Mouse (Mus musculus) heart, embryonic 11.5 days (tissue): ENCODE results near the gene Mrpl52. TPM values are rescaled to one million over a fixed set of nuclear protein-coding genes. Genes with fewer than 3 reads are reported as not detected.

Experiments used
- ATAC-seq: fragments of 200-750 bp; cut with Nextera tagmentation; replicated peaks from 2 replicates; pipeline ENCODE4 v1.8.0; 2017; ENCODE audit warnings: moderate library complexity; ENCODE audit not compliant: insufficient number of reproducible peaks, low FRiP score, low TSS enrichment
- H3K27ac ChIP-seq: fragments of 300-500 bp; sonication (generic); 2 replicates; pipeline ENCODE4 v1.5.1; 2014; ENCODE audit warnings: mild to moderate bottlenecking, low read depth, low read length
- H3K27me3 ChIP-seq: fragments of 300-500 bp; sonication (generic); 2 replicates; pipeline ENCODE4 v1.6.1; 2014; ENCODE audit warnings: mild to moderate bottlenecking, low read length, mixed read lengths; ENCODE audit not compliant: control insufficient read depth, insufficient read depth
- H3K36me3 ChIP-seq: fragments of 300-500 bp; sonication (generic); 2 replicates; pipeline ENCODE4 v1.6.1; 2014; ENCODE audit warnings: mild to moderate bottlenecking, low read length, moderate library complexity, mixed read lengths; ENCODE audit not compliant: control insufficient read depth, insufficient read depth
- H3K4me1 ChIP-seq: fragments of 300-500 bp; sonication (generic); 2 replicates; pipeline ENCODE4 v1.6.1; 2014; ENCODE audit warnings: low read length; ENCODE audit not compliant: control insufficient read depth, insufficient read depth
- H3K4me2 ChIP-seq: fragments of 300-500 bp; sonication (generic); 2 replicates; pipeline ENCODE4 v1.6.1; 2014; ENCODE audit warnings: mild to moderate bottlenecking, moderate library complexity
- H3K4me3 ChIP-seq: fragments of 300-500 bp; sonication (generic); 2 replicates; pipeline ENCODE4 v1.5.1; 2014; ENCODE audit warnings: low read depth, low read length
- H3K9ac ChIP-seq: fragments of 300-500 bp; sonication (generic); 2 replicates; pipeline ENCODE4 v1.6.1; 2014; ENCODE audit warnings: mild to moderate bottlenecking, low read depth, low read length, moderate library complexity
- H3K9me3 ChIP-seq: fragments of 300-500 bp; sonication (generic); replicated peaks from 2 replicates; pipeline ENCODE4 v1.6.1; 2016; ENCODE audit warnings: low read length; ENCODE audit not compliant: control insufficient read depth
- WGBS: fragments of 180-500 bp; shearing (Covaris S2); extraction: QIAGEN DNeasy Blood & Tissue Kit; methylation state at CpG from one replicate; pipeline ENCODE4 v1.1.7; 2014; ENCODE audit not compliant: insufficient replicate concordance; 5-methylcytosine and 5-hydroxymethylcytosine counted together
- polyA plus RNA-seq: library from polyadenylated mRNA; unstranded; fragments of >200 nt; fragmentation: Nextera tagmentation; extraction: Ambion mirVana; gene quantifications from 2 replicates; pipeline ENCODE4 v1.2.1, GENCODE M21; 2014

Gene Mrpl52
- polyA plus RNA-seq, 1 experiment from 2014 or later = 250 TPM

GRCm38 (mm10) chr14:54443196-54443595, 16.5 kb downstream of the Mrpl52 start:
- H3K27me3 ChIP-seq = no peaks in the 10 kb centered on the region
- peaks cover 12% of the 10 kb centered on the region for H3K36me3 ChIP-seq
- no peak overlapping the region for H3K27ac ChIP-seq
- ATAC-seq = no peak; the same call in 1 of the 2 replicates
- H3K4me1 ChIP-seq = peaks cover 10% of the 10 kb centered on the region; the same call in 1 of the 2 replicates
- no peak overlapping the region for H3K9ac ChIP-seq
- H3K9me3 ChIP-seq = no peaks in the 10 kb centered on the region
- no peak overlapping the region for H3K4me2 ChIP-seq
- H3K4me3 ChIP-seq = no peak overlapping the region
- WGBS = 24% methylated on average over 3 of the region's 3 CpGs

- 51% methylated on average over 15 of the region's 15 CpGs for WGBS
- no peak overlapping the region for H3K27ac ChIP-seq
Measured at GRCm38 (mm10) chr14:54443712-54444618, 17.3 kb downstream of the Mrpl52 start.

GRCm38 (mm10) chr14:54445476-54445875, 18.8 kb downstream of the Mrpl52 start:
- no peak overlapping the region for H3K4me2 ChIP-seq
- no peak for ATAC-seq
- WGBS = 28% methylated on average over 3 of the region's 3 CpGs
- no peaks in the 10 kb centered on the region for H3K27me3 ChIP-seq
- H3K9ac ChIP-seq = 0 out of 2 replicates have a peak overlapping the region, but pooled peaks have one; percentile 34
- H3K27ac ChIP-seq = no peak overlapping the region
- H3K9me3 ChIP-seq = no peaks in the 10 kb centered on the region
- no peaks in the 10 kb centered on the region; the same call in 1 of the 2 replicates for H3K36me3 ChIP-seq
- H3K4me3 ChIP-seq = no peak overlapping the region
- H3K4me1 ChIP-seq = peaks cover 10% of the 10 kb centered on the region; the same call in 1 of the 2 replicates

More at GRCm38 (mm10) chr14:54443712-54444618, 17.3 kb downstream of the Mrpl52 start:
- ATAC-seq = no peak
- H3K9ac ChIP-seq = no peak overlapping the region
- H3K36me3 ChIP-seq = peaks cover 7% of the 10 kb centered on the region; the same call in 1 of the 2 replicates
- peaks cover 10% of the 10 kb centered on the region; the same call in 1 of the 2 replicates for H3K4me1 ChIP-seq
- H3K4me3 ChIP-seq = no peak overlapping the region
- H3K27me3 ChIP-seq = no peaks in the 10 kb centered on the region
- no peak overlapping the region for H3K4me2 ChIP-seq
- no peaks in the 10 kb centered on the region for H3K9me3 ChIP-seq

- no peak overlapping the region for H3K27ac ChIP-seq
- 87% methylated on average over 9 of the region's 9 CpGs for whole genome bisulfite sequencing
- H3K9me3 ChIP-seq = no peaks in the 10 kb centered on the region
- no peaks in the 10 kb centered on the region for H3K4me1 ChIP-seq
- H3K36me3 ChIP-seq = no peaks in the 10 kb centered on the region
- H3K27me3 ChIP-seq = no peaks in the 10 kb centered on the region
- H3K4me3 ChIP-seq = no peak overlapping the region
- no peak for ATAC-seq
- H3K9ac ChIP-seq = no peak overlapping the region
- no peak overlapping the region for H3K4me2 ChIP-seq
Measured at GRCm38 (mm10) chr14:54453566-54453965, 26.9 kb downstream of the Mrpl52 start.

- H3K4me3 ChIP-seq = no peak overlapping the region
- H3K9me3 ChIP-seq = no peaks in the 10 kb centered on the region
- no peaks in the 10 kb centered on the region for H3K27me3 ChIP-seq
- no peak overlapping the region for H3K9ac ChIP-seq
- no peaks in the 10 kb centered on the region for H3K36me3 ChIP-seq
- no peaks in the 10 kb centered on the region for H3K4me1 ChIP-seq
- ATAC-seq = no peak
- no peak overlapping the region for H3K4me2 ChIP-seq
- H3K27ac ChIP-seq = no peak overlapping the region
- WGBS = 73% methylated on average over 11 of the region's 11 CpGs
Measured at GRCm38 (mm10) chr14:54454669-54455528, 28.2 kb downstream of the Mrpl52 start.

DNA sequence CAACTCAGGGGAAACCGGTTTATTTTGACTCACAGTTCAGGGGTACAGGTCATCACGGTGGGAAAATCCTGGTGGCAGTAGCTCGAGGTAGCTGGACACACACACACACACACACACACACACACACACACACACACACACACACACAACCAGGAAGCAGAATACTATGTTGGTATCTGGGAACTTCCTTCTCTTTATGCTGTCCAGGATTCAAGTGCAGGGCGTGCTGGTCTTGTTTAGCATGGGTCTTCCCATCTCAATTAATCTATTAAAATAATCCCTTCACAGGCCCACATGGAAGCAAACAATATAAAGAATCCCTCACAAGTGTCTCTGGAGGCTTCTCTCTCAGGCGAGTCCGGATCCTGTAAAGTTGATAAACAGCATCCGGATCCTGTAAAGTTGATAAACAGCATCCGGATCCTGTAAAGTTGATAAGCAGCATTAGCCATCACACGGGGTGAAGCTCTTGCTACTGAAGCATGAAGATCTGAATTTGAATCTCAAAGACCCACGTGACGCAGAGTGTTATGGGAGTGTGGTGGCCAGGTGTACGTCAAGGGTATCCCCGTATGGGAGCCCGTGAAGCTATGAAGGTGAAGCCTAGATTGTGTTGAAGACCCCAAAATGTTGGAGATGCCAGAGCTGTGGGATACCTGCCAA, 31.3 kb downstream of the Mrpl52 start:
- H3K27me3 ChIP-seq = no peaks in the 10 kb centered on the region
- 74% methylated on average over 14 of the region's 14 CpGs for WGBS
- H3K4me1 ChIP-seq = no peaks in the 10 kb centered on the region
- ATAC-seq = no peak
- no peak overlapping the region for H3K4me2 ChIP-seq
- no peak overlapping the region for H3K27ac ChIP-seq
- H3K36me3 ChIP-seq = no peaks in the 10 kb centered on the region
- no peak overlapping the region for H3K4me3 ChIP-seq
- no peak overlapping the region for H3K9ac ChIP-seq
- H3K9me3 ChIP-seq = no peaks in the 10 kb centered on the region

DNA sequence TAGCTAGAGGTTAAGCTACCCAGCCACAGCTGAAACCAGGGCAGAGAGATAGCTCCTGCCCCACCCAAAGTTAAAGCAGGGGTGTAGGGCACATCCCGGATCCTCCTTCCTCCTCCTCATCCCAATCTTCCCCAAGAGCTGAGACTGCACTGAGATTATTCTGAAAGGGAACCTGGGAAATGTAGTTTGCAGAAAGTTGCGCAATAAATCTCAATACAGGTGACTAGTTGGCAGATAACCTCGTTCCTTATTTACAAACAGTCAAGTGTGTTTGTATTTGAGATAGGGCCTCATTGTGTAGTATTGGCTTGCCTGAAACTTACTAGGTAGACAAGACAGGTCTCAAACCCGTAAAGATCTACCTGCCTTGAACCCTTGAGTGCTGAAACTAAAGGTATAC, 35.4 kb downstream of the Mrpl52 start:
- ATAC-seq = no peak
- Histone ChIP-seq H3K27me3 (no peaks in the 10 kb centered on the region), H3K4me1 (peaks cover 9% of the 10 kb centered on the region), H3K27ac (no peak overlapping the region), H3K4me3 (no peak overlapping the region), H3K4me2 (no peak overlapping the region), H3K9me3 (no peaks in the 10 kb centered on the region), H3K9ac (no peak overlapping the region), H3K36me3 (no peaks in the 10 kb centered on the region)
- 77% methylated on average over 4 of the region's 4 CpGs for WGBS
